Mouse (Mus musculus) heart, embryonic 11.5 days (tissue): ENCODE results near the gene Ncoa3. TPM values are rescaled to one million over a fixed set of nuclear protein-coding genes. Genes with fewer than 3 reads are reported as not detected.

Source experiments
- ATAC-seq: fragments of 200-750 bp; cut with Nextera tagmentation; replicated peaks from 2 replicates; pipeline ENCODE4 v1.8.0; 2017; ENCODE audit warnings: moderate library complexity; ENCODE audit not compliant: insufficient number of reproducible peaks, low FRiP score, low TSS enrichment
- H3K27ac ChIP-seq: fragments of 300-500 bp; sonication (generic); 2 replicates; pipeline ENCODE4 v1.5.1; 2014; ENCODE audit warnings: mild to moderate bottlenecking, low read depth, low read length
- H3K27me3 ChIP-seq: fragments of 300-500 bp; sonication (generic); 2 replicates; pipeline ENCODE4 v1.6.1; 2014; ENCODE audit warnings: mild to moderate bottlenecking, low read length, mixed read lengths; ENCODE audit not compliant: control insufficient read depth, insufficient read depth
- H3K36me3 ChIP-seq: fragments of 300-500 bp; sonication (generic); 2 replicates; pipeline ENCODE4 v1.6.1; 2014; ENCODE audit warnings: mild to moderate bottlenecking, low read length, moderate library complexity, mixed read lengths; ENCODE audit not compliant: control insufficient read depth, insufficient read depth
- H3K4me1 ChIP-seq: fragments of 300-500 bp; sonication (generic); 2 replicates; pipeline ENCODE4 v1.6.1; 2014; ENCODE audit warnings: low read length; ENCODE audit not compliant: control insufficient read depth, insufficient read depth
- H3K4me2 ChIP-seq: fragments of 300-500 bp; sonication (generic); 2 replicates; pipeline ENCODE4 v1.6.1; 2014; ENCODE audit warnings: mild to moderate bottlenecking, moderate library complexity
- H3K4me3 ChIP-seq: fragments of 300-500 bp; sonication (generic); 2 replicates; pipeline ENCODE4 v1.5.1; 2014; ENCODE audit warnings: low read depth, low read length
- H3K9ac ChIP-seq: fragments of 300-500 bp; sonication (generic); 2 replicates; pipeline ENCODE4 v1.6.1; 2014; ENCODE audit warnings: mild to moderate bottlenecking, low read depth, low read length, moderate library complexity
- H3K9me3 ChIP-seq: fragments of 300-500 bp; sonication (generic); replicated peaks from 2 replicates; pipeline ENCODE4 v1.6.1; 2016; ENCODE audit warnings: low read length; ENCODE audit not compliant: control insufficient read depth
- WGBS: fragments of 180-500 bp; shearing (Covaris S2); extraction: QIAGEN DNeasy Blood & Tissue Kit; methylation state at CpG from one replicate; pipeline ENCODE4 v1.1.7; 2014; ENCODE audit not compliant: insufficient replicate concordance; 5-methylcytosine and 5-hydroxymethylcytosine counted together
- polyA plus RNA-seq: library from polyadenylated mRNA; unstranded; fragments of >200 nt; fragmentation: Nextera tagmentation; extraction: Ambion mirVana; gene quantifications from 2 replicates; pipeline ENCODE4 v1.2.1, GENCODE M21; 2014

The Ncoa3 gene
- polyA plus RNA-seq, 1 experiment from 2014 or later, result 15.6 TPM

DNA sequence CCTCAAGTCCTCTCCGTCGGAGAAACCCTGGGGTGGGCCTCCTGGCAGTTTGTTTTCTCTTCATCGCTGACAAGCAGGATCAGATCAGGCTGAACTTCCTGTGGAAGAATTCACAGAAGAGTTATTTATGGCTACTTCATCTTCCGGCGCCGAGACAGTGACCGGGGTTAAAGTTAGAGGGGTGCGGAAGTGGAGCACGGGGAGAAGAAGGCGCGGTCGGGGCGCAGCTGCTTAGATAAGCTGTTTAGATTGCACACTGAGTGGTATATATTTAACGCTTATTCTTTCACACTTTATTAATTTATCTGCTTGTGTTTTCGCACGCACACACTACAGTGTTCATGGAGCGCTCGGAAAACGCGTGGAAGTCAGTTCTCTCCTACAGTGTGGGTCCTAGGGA is 37.6 kb upstream of the Ncoa3 start:
- Histone ChIP-seq H3K4me2 (peak overlapping the region; percentile 47), H3K27ac (peak overlapping the region; percentile 6), H3K36me3 (no peaks in the 10 kb centered on the region), H3K9ac (peak overlapping the region; percentile 47), H3K9me3 (no peaks in the 10 kb centered on the region), H3K27me3 (no peaks in the 10 kb centered on the region), H3K4me3 (no peak overlapping the region), H3K4me1 (peaks cover 8% of the 10 kb centered on the region)
- no peak for ATAC-seq
- WGBS, result 35% methylated on average over 20 of the region's 20 CpGs

- Histone ChIP-seq H3K27me3 (no peaks in the 10 kb centered on the region), H3K9ac (no peak overlapping the region), H3K4me1 (peaks cover 7% of the 10 kb centered on the region), H3K27ac (peak overlapping the region; percentile 6; the same call in 1 of the 2 replicates), H3K9me3 (no peaks in the 10 kb centered on the region), H3K4me2 (no peak overlapping the region), H3K4me3 (no peak overlapping the region), H3K36me3 (no peaks in the 10 kb centered on the region)
- 84% methylated on average over 8 of the region's 8 CpGs for WGBS
- ATAC-seq, result no peak
These were observed 37.0 kb upstream of the Ncoa3 start for GRCm38 (mm10) chr2:165955386-165955785.

DNA sequence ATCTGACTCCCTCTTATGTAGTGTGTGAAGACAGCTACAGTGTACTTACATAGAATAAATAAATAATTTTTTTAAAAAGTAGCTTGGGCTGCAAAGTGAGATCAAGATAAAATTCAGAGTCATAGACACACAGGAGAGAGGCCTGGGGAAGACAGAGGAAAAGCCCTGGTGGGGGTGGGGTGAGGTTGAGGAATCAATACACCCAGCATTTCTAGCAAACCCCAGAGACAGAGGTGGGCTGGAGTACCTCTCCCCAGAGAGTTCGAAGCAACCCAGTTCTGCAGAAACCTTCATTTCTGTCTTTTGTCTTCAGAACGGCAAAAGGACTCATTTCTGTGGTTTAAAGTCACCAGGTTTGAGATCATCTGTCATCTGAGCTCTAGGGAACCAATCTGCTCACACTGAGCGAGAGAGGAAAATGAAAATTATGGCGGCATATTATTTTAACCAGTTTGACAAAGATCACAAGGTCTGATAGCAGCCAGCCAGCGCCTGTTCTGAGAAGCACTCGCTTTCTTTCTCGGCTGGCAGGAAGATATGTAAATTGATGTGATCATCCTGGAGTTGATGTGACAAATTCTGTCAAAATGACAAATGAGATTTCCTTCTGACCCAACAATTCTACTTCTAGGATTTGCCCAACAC is 36.2 kb upstream of the Ncoa3 start:
- Histone ChIP-seq H3K4me2 (no peak overlapping the region), H3K36me3 (no peaks in the 10 kb centered on the region), H3K4me1 (peaks cover 7% of the 10 kb centered on the region), H3K9me3 (no peaks in the 10 kb centered on the region), H3K4me3 (no peak overlapping the region), H3K9ac (no peak overlapping the region), H3K27me3 (no peaks in the 10 kb centered on the region), H3K27ac (no peak overlapping the region)
- WGBS, result 75% methylated on average over 7 of the region's 7 CpGs
- ATAC-seq, result no peak

DNA sequence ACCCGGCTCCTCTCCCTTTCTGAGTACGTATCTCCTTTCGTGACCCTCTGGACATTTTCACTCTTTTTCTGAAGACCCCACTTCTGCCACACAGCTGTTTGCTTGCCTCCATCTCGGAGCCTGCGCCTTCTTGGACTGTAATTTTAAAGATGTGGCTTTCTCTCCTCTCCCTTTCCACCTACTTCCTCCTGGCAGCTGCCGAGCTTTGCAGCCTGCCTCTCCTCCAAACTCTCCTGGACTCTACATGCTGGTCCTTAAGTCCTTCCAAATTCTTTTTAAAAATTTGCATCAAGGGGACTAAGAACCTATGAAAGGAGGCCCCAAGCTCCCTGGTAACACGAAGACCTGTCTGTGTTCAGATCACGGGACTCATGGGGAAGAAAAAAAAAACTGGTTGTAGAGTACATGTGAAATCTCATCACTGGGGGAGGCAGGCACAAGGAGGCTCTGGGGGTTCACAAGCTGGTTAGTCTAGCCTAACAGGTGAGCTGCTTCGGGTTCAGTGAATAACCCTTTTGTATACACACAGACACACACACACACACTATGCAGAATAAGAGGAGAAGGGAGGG is 35.1 kb upstream of the Ncoa3 start:
- Histone ChIP-seq H3K9me3 (no peaks in the 10 kb centered on the region), H3K36me3 (no peaks in the 10 kb centered on the region), H3K4me2 (no peak overlapping the region), H3K4me3 (no peak overlapping the region), H3K27ac (no peak overlapping the region), H3K27me3 (no peaks in the 10 kb centered on the region), H3K4me1 (peaks cover 7% of the 10 kb centered on the region), H3K9ac (no peak overlapping the region)
- 75% methylated on average over 9 of the region's 9 CpGs for WGBS
- ATAC-seq, result no peak

DNA sequence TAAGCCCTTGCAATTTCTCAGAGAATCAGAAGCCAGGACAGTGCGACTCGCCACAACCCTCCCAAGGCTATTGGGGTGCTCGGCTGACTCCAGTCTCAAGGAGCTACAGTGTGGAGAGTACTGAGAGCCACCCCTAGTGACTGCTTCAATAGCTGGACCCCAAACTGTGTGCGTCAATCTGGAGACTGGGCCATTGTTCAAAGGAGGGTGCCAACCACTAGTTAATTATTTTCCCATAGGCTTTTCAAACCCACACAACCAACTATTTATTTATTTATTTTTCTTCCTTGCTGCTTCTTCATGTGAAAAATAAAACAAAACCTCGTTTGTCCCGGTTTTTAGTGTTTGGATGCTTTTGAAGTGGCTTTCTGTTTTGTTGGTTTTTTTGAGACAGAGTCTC is 33.9 kb upstream of the Ncoa3 start:
- H3K27ac ChIP-seq, result no peak overlapping the region
- no peak overlapping the region for H3K4me3 ChIP-seq
- H3K4me2 ChIP-seq, result no peak overlapping the region
- peaks cover 7% of the 10 kb centered on the region for H3K4me1 ChIP-seq
- H3K36me3 ChIP-seq, result no peaks in the 10 kb centered on the region
- WGBS, result 86% methylated on average over 6 of the region's 6 CpGs
- no peak for ATAC-seq
- no peaks in the 10 kb centered on the region for H3K27me3 ChIP-seq
- no peaks in the 10 kb centered on the region for H3K9me3 ChIP-seq
- H3K9ac ChIP-seq, result no peak overlapping the region

DNA sequence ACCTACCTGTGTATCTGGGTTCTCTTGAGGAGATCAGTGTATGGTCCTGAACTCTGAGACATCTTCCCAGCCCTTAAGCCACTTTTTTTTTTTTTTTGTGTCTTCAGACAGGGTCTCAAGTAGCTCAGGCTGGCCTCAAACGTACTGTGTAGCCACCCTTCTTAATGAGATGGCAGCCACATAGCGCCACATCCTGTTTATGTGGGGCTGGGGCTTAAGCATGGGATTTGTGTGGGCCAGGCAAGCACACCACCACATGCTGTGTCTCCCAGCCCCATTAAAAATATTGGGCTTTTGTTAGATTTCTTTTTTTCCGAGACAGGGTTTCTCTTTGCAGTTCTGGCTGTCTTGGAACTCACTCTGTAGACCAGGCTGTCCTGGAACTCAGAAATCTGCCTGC is 31.7 kb upstream of the Ncoa3 start:
- no peak for ATAC-seq

DNA sequence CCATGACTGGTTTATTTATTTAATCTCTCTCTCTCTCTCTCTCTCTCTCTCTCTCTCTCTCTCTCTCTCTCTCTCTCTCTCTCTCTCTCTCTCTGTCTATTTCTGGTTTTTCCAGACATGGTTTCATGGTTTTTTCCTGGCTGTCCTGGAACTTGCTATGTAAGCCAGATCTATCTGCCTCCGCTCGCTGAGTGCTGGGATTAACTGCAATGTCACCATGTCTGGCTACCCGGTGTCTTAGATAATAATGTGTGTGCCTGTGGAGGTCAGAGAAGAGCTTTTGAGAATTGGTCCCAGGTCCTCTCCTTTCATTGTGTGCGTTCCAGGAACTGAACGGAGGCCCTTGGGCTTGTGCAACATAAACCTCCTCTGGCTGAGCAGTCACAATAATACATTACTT is 29.6 kb upstream of the Ncoa3 start:
- no peak overlapping the region for H3K4me3 ChIP-seq
- H3K36me3 ChIP-seq, result no peaks in the 10 kb centered on the region
- 54% methylated on average over 5 of the region's 5 CpGs for WGBS
- no peak overlapping the region; the same call in 1 of the 2 replicates for H3K27ac ChIP-seq
- H3K27me3 ChIP-seq, result no peaks in the 10 kb centered on the region
- ATAC-seq, result peak; percentile 67; the same call in 1 of the 2 replicates
- H3K4me2 ChIP-seq, result no peak overlapping the region
- no peaks in the 10 kb centered on the region for H3K9me3 ChIP-seq
- peaks cover 9% of the 10 kb centered on the region for H3K4me1 ChIP-seq
- H3K9ac ChIP-seq, result no peak overlapping the region

More for the DNA sequence above, 31.7 kb upstream of the Ncoa3 start:
- Histone ChIP-seq H3K27me3 (no peaks in the 10 kb centered on the region), H3K4me1 (peaks cover 3% of the 10 kb centered on the region; the same call in 1 of the 2 replicates), H3K4me3 (no peak overlapping the region), H3K9ac (no peak overlapping the region), H3K4me2 (no peak overlapping the region), H3K27ac (no peak overlapping the region), H3K9me3 (no peaks in the 10 kb centered on the region), H3K36me3 (no peaks in the 10 kb centered on the region)
- WGBS, result 81% methylated on average over 3 of the region's 3 CpGs

DNA sequence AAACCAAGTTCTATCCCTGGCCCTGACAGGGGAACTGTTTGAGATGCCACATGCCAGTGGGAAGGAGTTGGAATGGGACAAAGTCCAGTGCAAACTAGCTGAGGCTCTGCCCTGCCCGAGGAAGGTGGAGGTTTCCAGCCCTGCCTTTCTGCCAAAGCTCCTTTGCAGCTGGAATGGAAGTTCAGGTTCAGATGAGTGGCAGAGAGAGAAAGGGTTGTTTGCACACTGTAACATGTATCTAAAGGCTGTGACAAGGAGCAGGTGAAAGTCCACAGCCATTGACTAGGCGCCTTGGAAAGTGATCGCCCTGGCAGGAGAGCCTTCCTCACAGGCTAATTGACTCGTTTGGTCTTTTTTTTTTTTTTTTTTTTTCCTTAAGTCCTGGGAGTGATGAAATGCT is 28.3 kb upstream of the Ncoa3 start:
- Histone ChIP-seq H3K36me3 (no peaks in the 10 kb centered on the region), H3K4me1 (peaks cover 21% of the 10 kb centered on the region), H3K9ac (no peak overlapping the region), H3K27me3 (no peaks in the 10 kb centered on the region), H3K27ac (0 out of 2 replicates have a peak overlapping the region, but pooled peaks have one; percentile 5), H3K4me3 (no peak overlapping the region), H3K4me2 (no peak overlapping the region), H3K9me3 (no peaks in the 10 kb centered on the region)
- ATAC-seq, result no peak
- whole genome bisulfite sequencing, result 34% methylated on average over 4 of the region's 4 CpGs

DNA sequence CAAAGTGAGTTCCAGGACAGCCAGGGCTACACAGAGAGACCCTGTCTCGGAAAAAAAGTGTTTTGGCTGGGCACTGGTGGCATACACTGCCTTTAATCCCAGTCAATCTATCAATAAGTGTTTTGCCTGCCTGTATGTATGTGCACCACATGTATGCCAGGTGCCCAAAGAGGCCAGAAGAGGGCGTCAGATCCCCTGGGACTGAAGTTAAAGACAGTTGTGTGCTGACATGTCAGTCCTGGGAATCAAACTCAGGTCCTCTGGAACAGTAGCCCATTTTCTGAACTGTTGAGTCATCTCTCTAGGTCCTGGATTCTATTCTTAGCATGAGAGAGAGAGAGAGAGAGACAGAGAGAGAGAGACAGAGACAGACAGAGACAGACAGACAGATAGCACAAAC is 25.4 kb upstream of the Ncoa3 start:
- no peak for ATAC-seq
- peaks cover 26% of the 10 kb centered on the region for H3K4me1 ChIP-seq
- 76% methylated on average over 2 of the region's 2 CpGs for WGBS
- no peaks in the 10 kb centered on the region for H3K36me3 ChIP-seq
- H3K9ac ChIP-seq, result no peak overlapping the region
- no peak overlapping the region for H3K4me2 ChIP-seq
- H3K9me3 ChIP-seq, result no peaks in the 10 kb centered on the region
- H3K27me3 ChIP-seq, result no peaks in the 10 kb centered on the region
- peak overlapping the region; percentile 70 for H3K27ac ChIP-seq
- no peak overlapping the region for H3K4me3 ChIP-seq
